Mouse (Mus musculus): ENCODE measurements around the gene Adcy2. TPM values are rescaled to one million over a fixed set of nuclear protein-coding genes. Genes with fewer than 3 reads are reported as not detected.

The Adcy2 gene
- polyA plus RNA-seq, 1 experiment: 98.5 TPM

DNA sequence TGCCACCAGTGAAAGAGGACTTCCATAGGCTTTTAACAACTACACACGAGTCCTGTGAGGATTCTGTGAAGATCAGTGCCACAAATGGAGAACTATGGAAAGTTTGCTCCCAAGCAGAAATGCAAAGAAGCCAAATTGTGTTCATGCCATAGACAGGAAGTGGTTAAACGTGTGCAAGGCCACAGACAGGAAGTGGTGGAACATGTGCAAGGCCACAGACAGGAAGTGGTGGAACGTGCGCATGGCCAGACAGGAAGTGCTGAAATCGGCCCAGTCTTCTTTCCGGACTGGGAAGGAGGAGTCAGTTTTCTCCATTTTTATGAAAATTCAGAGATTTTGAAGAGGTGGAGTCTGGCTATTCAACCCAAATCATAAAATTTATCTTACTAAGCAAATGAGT is 70.9 kb downstream of the Adcy2 start:
- Histone ChIP-seq H3K4me1 (ENCODE audit: control insufficient read depth, insufficient read depth, low read length) (no peaks in the 10 kb centered on the region; the same call in 1 of the 2 replicates), H3K4me3 (ENCODE audit: insufficient read depth, low read length) (no peak overlapping the region), H3K27ac (ENCODE audit: insufficient read depth, low read length) (no peak overlapping the region)
- no peak for TF ChIP-seq CTCF (IDR thresholded peaks at IDR 0.05; ENCODE audit: extremely low read depth, insufficient read depth, low read length)
- TF ChIP-seq POLR2A (IDR thresholded peaks at IDR 0.05; ENCODE audit: extremely low read depth, insufficient read depth, low read length): no peak

DNA sequence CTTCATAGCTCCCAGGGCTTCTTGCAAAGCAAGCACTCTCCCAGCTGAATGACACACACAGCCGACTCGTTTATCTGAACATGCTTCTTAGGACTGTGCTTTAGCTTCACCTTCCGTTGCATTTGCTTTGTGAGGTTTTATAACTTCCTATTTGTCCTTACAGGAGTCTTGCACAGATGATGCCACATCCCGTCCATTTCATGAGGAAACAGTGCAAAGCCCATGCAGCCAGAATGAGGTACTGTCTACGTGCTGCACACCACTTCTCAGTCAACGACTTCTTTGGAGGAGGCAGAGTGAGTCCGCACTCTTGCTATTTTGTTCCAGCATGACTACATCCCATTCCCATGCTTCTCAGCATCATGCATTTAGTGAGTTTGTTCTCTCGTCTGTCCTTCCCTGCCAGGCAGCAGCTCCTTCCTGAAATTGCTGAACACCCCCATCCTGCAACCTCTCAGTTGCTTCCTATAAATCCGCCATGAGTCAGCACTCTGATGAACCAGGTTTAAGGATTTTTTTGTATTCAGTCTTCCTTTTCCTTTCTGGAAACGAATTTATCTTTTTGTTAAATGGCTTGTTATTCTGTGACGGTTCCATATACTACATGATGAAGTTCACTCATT is 85.6 kb downstream of the Adcy2 start:
- peak overlapping the region; percentile 33; the same call in 1 of the 2 replicates for H3K27ac ChIP-seq (ENCODE audit: insufficient read depth, low read length)
- H3K4me1 ChIP-seq (ENCODE audit: control insufficient read depth, insufficient read depth, low read length): peaks cover 1% of the 10 kb centered on the region; the same call in 1 of the 2 replicates
- TF ChIP-seq CTCF (IDR thresholded peaks at IDR 0.05; ENCODE audit: extremely low read depth, insufficient read depth, low read length) (no peak), POLR2A (IDR thresholded peaks at IDR 0.05; ENCODE audit: extremely low read depth, insufficient read depth, low read length) (no peak)
- H3K4me3 ChIP-seq (ENCODE audit: insufficient read depth, low read length): no peak overlapping the region

DNA sequence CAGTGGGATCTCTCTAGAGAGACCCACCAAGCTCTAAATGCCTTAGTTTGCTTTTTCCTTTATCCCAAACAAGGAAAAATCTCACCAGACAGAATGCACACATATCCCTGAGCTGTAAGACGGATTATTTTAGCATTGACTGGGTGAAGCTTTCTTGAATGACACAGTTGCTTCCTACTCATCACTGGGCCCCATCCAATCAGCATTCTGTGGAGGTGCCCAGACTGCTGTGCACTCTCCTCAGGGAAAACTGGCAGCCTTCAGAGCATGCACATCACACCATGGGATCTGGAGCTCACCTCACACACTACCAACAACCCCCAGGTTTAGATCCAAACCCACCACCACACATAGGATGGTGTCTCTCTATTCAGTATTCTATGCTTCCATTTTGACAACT is 92.7 kb downstream of the Adcy2 start:
- TF ChIP-seq CTCF (IDR thresholded peaks at IDR 0.05; ENCODE audit: extremely low read depth, insufficient read depth, low read length): no peak
- TF ChIP-seq POLR2A (IDR thresholded peaks at IDR 0.05; ENCODE audit: extremely low read depth, insufficient read depth, low read length): no peak
- Histone ChIP-seq H3K4me3 (ENCODE audit: insufficient read depth, low read length) (no peak overlapping the region), H3K27ac (ENCODE audit: insufficient read depth, low read length) (0 out of 2 replicates have a peak overlapping the region, but pooled peaks have one; percentile 28), H3K4me1 (ENCODE audit: control insufficient read depth, insufficient read depth, low read length) (peaks cover 12% of the 10 kb centered on the region)

DNA sequence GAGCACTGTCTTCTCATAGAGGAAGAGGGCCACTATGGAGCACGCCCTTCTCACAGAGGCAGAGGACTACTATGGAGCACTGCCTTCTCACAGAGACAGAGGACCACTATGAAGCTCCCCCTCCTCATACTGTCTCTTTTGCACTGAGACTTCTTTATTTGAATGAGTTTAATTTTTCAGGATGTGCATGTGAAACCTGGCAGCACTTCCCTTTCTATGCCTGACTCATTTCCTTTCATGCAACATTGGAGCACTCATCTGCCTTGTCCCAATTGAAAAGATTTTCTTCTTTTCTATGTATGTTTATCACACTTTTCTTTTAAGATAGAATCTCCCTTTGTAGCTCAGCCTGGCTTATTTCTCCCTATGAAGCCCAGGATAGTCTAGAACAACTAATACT is 96.6 kb downstream of the Adcy2 start:
- Histone ChIP-seq H3K4me1 (ENCODE audit: control insufficient read depth, insufficient read depth, low read length) (peaks cover 10% of the 10 kb centered on the region), H3K4me3 (ENCODE audit: insufficient read depth, low read length) (no peak overlapping the region), H3K27ac (ENCODE audit: insufficient read depth, low read length) (no peak overlapping the region)
- TF ChIP-seq POLR2A (IDR thresholded peaks at IDR 0.05; ENCODE audit: extremely low read depth, insufficient read depth, low read length): no peak
- TF ChIP-seq CTCF (IDR thresholded peaks at IDR 0.05; ENCODE audit: extremely low read depth, insufficient read depth, low read length): no peak

DNA sequence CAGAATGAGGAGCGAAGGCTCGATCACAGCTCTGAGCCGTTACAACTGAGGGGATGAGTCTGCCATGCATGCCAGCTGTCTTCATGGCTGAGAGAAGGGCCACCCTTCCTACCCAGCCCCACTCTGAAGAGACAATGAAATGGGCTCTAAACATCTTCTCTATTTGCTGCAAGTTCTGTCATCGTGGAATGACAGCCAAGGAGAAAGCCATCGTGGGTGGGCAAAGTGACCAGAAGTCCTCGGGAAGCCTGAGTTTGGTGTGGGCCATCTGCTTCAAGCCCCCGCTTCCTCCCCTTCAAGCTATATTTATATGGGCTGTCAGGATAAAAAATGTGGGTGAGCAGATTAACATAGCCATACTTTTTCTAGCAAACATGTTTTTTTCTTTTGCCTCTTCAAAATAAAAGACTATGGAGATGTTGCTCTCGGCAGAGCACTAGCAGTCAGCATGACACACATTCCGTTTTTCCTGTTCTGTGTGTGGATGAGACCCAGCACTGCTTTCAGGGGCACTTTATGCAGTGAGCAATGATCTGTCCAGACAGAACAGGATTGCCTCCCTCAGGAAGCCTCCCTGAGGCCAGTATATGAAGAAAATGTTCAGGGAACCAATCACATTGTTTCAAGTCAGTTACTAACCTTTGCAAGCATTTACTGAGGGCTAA is 109.3 kb downstream of the Adcy2 start:
- Histone ChIP-seq H3K27ac (ENCODE audit: insufficient read depth, low read length) (peak overlapping the region; percentile 28; the same call in 1 of the 2 replicates), H3K4me3 (ENCODE audit: insufficient read depth, low read length) (no peak overlapping the region), H3K4me1 (ENCODE audit: control insufficient read depth, insufficient read depth, low read length) (peaks cover 9% of the 10 kb centered on the region; the same call in 1 of the 2 replicates)
- TF ChIP-seq CTCF (IDR thresholded peaks at IDR 0.05; ENCODE audit: extremely low read depth, insufficient read depth, low read length) (no peak), POLR2A (IDR thresholded peaks at IDR 0.05; ENCODE audit: extremely low read depth, insufficient read depth, low read length) (no peak)

DNA sequence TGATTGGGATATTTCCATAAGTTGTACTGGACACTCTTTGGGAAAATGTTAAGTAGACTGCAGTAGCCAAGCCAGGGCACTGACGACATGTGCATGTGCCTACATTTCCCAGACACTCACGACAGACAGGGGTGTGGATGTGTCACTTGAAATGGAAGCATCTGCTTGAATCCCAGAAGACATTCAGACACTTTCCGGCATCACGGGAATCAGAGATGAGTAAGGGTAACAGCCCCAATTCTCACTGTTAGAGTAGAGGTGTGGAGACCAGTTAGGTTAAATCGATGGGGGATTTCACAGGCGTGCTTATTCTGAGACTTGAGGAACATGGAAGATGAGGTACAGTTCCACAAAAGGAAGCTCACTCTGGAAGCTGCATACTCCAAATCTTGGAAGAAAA is 130.6 kb downstream of the Adcy2 start:
- Histone ChIP-seq H3K27ac (ENCODE audit: insufficient read depth, low read length) (no peak overlapping the region), H3K4me1 (ENCODE audit: control insufficient read depth, insufficient read depth, low read length) (peaks cover 3% of the 10 kb centered on the region), H3K4me3 (ENCODE audit: insufficient read depth, low read length) (no peak overlapping the region)
- no peak for TF ChIP-seq POLR2A (IDR thresholded peaks at IDR 0.05; ENCODE audit: extremely low read depth, insufficient read depth, low read length)
- no peak for TF ChIP-seq CTCF (IDR thresholded peaks at IDR 0.05; ENCODE audit: extremely low read depth, insufficient read depth, low read length)

DNA sequence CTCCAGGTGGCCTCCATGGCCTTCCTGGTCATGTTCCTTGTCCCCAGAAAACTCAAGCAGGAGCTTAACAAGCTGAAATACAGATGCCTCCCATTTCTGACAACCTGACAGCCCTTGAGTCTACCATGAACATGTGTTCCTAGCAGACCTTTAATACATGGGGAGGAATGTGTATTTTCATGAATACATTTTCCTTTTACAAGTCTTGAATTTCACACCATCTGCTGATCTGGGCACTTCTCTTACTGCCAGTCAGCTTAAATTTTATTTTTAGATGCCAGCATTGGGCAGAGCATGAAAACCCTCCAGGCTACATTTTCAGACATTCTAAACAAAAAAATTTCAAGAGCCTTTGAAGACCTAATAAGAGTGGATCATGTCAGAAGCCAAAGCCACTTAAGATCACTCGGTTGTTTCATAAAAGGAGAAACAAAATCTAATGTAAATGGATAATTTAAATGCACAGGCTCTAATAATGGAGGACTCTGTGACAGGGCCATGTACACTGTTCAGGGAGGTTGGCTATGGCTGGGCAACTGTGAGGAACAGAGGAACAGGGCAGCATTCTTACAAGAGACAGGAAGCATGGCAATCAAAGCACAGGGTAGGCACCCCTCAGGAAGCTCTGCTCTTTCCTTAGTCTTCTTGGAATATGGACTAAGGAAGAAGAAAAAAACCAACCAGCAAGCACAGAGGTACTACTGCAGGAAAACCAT is 131.2 kb downstream of the Adcy2 start:
- no peak overlapping the region for H3K4me3 ChIP-seq (ENCODE audit: insufficient read depth, low read length)
- TF ChIP-seq CTCF (IDR thresholded peaks at IDR 0.05; ENCODE audit: extremely low read depth, insufficient read depth, low read length) (no peak), POLR2A (IDR thresholded peaks at IDR 0.05; ENCODE audit: extremely low read depth, insufficient read depth, low read length) (no peak)
- H3K27ac ChIP-seq (ENCODE audit: insufficient read depth, low read length): peak overlapping the region; percentile 57
- peaks cover 3% of the 10 kb centered on the region for H3K4me1 ChIP-seq (ENCODE audit: control insufficient read depth, insufficient read depth, low read length)

DNA sequence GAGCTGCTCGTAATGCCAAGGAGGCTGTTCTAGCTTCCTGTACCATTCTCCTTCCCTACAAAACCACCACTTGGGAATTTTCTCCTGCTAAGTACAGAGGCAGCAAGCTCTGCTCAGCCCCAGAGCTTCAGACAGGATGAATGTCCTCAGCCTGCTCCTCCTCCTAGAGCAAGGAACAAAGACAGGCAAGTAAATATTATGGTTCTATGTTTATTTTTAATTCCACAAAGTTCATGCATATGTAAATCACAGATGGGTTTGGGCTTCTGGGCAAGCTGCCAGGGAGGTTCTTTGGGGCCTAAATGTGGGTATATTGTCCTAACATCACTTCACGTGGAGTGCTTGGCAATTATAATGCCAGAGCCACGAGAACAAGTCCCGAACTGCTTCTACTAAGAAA is 139.3 kb downstream of the Adcy2 start:
- TF ChIP-seq CTCF (IDR thresholded peaks at IDR 0.05; ENCODE audit: extremely low read depth, insufficient read depth, low read length) (no peak), POLR2A (IDR thresholded peaks at IDR 0.05; ENCODE audit: extremely low read depth, insufficient read depth, low read length) (no peak)
- H3K4me3 ChIP-seq (ENCODE audit: insufficient read depth, low read length): no peak overlapping the region
- no peak overlapping the region for H3K27ac ChIP-seq (ENCODE audit: insufficient read depth, low read length)
- no peaks in the 10 kb centered on the region for H3K4me1 ChIP-seq (ENCODE audit: control insufficient read depth, insufficient read depth, low read length)

DNA sequence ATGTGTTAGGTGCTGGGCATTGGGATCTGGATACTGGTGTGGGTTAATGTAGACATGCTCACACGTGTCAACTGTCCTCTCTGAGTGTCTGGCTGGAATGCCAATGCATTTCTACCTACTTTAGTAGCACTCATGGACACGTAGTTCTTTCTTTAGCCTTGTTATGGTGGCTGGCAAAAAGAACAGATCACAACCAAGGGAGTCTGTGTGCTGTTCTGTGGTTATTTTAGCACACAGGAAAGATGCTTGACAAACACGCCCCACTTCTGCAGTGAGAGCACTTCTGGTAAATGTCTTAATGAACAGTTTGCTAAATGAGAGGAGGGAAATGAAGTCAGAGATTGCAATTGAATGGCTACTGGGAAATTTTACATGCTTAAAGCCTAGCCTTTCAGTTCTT is 151.1 kb downstream of the Adcy2 start:
- H3K27ac ChIP-seq (ENCODE audit: insufficient read depth, low read length): no peak overlapping the region

More for the DNA sequence above, 151.1 kb downstream of the Adcy2 start:
- H3K4me3 ChIP-seq (ENCODE audit: insufficient read depth, low read length): no peak overlapping the region
- TF ChIP-seq CTCF (IDR thresholded peaks at IDR 0.05; ENCODE audit: extremely low read depth, insufficient read depth, low read length) (no peak), POLR2A (IDR thresholded peaks at IDR 0.05; ENCODE audit: extremely low read depth, insufficient read depth, low read length) (no peak)
- no peaks in the 10 kb centered on the region; the same call in 1 of the 2 replicates for H3K4me1 ChIP-seq (ENCODE audit: control insufficient read depth, insufficient read depth, low read length)

Measured in cortical plate, adult 2 months (tissue).